Mouse (Mus musculus) stomach, embryonic 14.5 days (tissue): Measurements from ENCODE around the gene Usp48. TPM values are rescaled to one million over a fixed set of nuclear protein-coding genes. Genes with fewer than 3 reads are reported as not detected.

ENCODE experiments used
- ATAC-seq: fragments of 200-750 bp; cut with Nextera tagmentation; 2 replicates; pipeline ENCODE4 v1.8.0; 2017; ENCODE audit warnings: low read depth, moderate TSS enrichment; ENCODE audit not compliant: insufficient number of reproducible peaks, insufficient read depth, low FRiP score
- H3K27ac ChIP-seq: fragments of 300-500 bp; sonication (generic); 2 replicates; pipeline ENCODE4 v1.5.1; 2014; ENCODE audit warnings: mild to moderate bottlenecking, low read length, moderate library complexity, mixed read lengths
- H3K27me3 ChIP-seq: fragments of 300-500 bp; sonication (generic); 2 replicates; pipeline ENCODE4 v1.6.1; 2014; ENCODE audit warnings: low read length, control low read depth, mixed read lengths; ENCODE audit not compliant: control insufficient read depth, insufficient read depth
- H3K36me3 ChIP-seq: fragments of 300-500 bp; sonication (generic); 2 replicates; pipeline ENCODE4 v1.6.1; 2014; ENCODE audit warnings: mild to moderate bottlenecking, control low read depth, low read length, moderate library complexity, mixed read lengths; ENCODE audit not compliant: control insufficient read depth, insufficient read depth
- H3K4me1 ChIP-seq: fragments of 300-500 bp; sonication (generic); 2 replicates; pipeline ENCODE4 v1.6.1; 2014; ENCODE audit warnings: low read length, control low read depth, mixed read lengths; ENCODE audit not compliant: control insufficient read depth, insufficient read depth
- H3K4me2 ChIP-seq: fragments of 300-500 bp; sonication (generic); replicated peaks from 2 replicates; pipeline ENCODE4 v1.6.1; 2014; ENCODE audit warnings: low read depth, low read length, control low read depth
- H3K4me3 ChIP-seq: fragments of 300-500 bp; sonication (generic); 2 replicates; pipeline ENCODE4 v1.5.1; 2014; ENCODE audit warnings: low read depth, low read length, control low read depth
- H3K9ac ChIP-seq: fragments of 300-500 bp; sonication (generic); replicated peaks from 2 replicates; pipeline ENCODE4 v1.6.1; 2014; ENCODE audit warnings: low read depth, mild to moderate bottlenecking, control low read depth, low read length, moderate library complexity, mixed read lengths
- H3K9me3 ChIP-seq: fragments of 300-500 bp; sonication (generic); 2 replicates; pipeline ENCODE4 v1.6.1; 2016; ENCODE audit warnings: low read depth, low read length, control low read depth; ENCODE audit not compliant: control insufficient read depth
- WGBS: fragments of 180-500 bp; shearing (Covaris S2); extraction: QIAGEN DNeasy Blood & Tissue Kit; methylation state at CpG from one replicate; pipeline ENCODE4 v1.1.7; 2014; 5-methylcytosine and 5-hydroxymethylcytosine counted together
- polyA plus RNA-seq: library from polyadenylated mRNA; unstranded; fragments of >200 nt; fragmentation: Nextera tagmentation; extraction: Ambion mirVana; gene quantifications from 2 replicates; pipeline ENCODE4 v1.2.1, GENCODE M21; 2014

Usp48 gene
- polyA plus RNA-seq, 1 experiment from 2014 or later = 83.9 TPM

- Histone ChIP-seq H3K36me3 (no peaks in the 10 kb centered on the region), H3K4me1 (peaks cover 14% of the 10 kb centered on the region), H3K9ac (no peak overlapping the region), H3K27ac (no peak overlapping the region), H3K27me3 (no peaks in the 10 kb centered on the region), H3K9me3 (no peaks in the 10 kb centered on the region), H3K4me3 (no peak overlapping the region), H3K4me2 (no peak overlapping the region)
- no peak for ATAC-seq
- 93% methylated on average over 4 of the region's 4 CpGs for WGBS
Observed at GRCm38 (mm10) chr4:137597098-137597630, 3.6 kb downstream of the Usp48 start.

- no peak overlapping the region for H3K4me2 ChIP-seq
- H3K4me1 ChIP-seq = peaks cover 14% of the 10 kb centered on the region
- WGBS = 77% methylated on average over 5 of the region's 5 CpGs
- no peak overlapping the region for H3K9ac ChIP-seq
- no peak overlapping the region for H3K4me3 ChIP-seq
- no peak for ATAC-seq
- H3K27ac ChIP-seq = no peak overlapping the region
- no peaks in the 10 kb centered on the region for H3K9me3 ChIP-seq
- H3K36me3 ChIP-seq = no peaks in the 10 kb centered on the region
- H3K27me3 ChIP-seq = no peaks in the 10 kb centered on the region
Observed at GRCm38 (mm10) chr4:137598577-137598976, 5.0 kb downstream of the Usp48 start.

GRCm38 (mm10) chr4:137603449-137604171 lies 10.1 kb downstream of the Usp48 start:
- no peak overlapping the region for H3K9ac ChIP-seq
- ATAC-seq = no peak
- H3K4me3 ChIP-seq = no peak overlapping the region
- H3K27me3 ChIP-seq = no peaks in the 10 kb centered on the region
- no peak overlapping the region for H3K27ac ChIP-seq
- no peak overlapping the region for H3K4me2 ChIP-seq
- WGBS = 78% methylated on average over 11 of the region's 11 CpGs
- H3K36me3 ChIP-seq = peaks cover 23% of the 10 kb centered on the region
- no peaks in the 10 kb centered on the region; the same call in 1 of the 2 replicates for H3K4me1 ChIP-seq
- no peaks in the 10 kb centered on the region for H3K9me3 ChIP-seq

- Histone ChIP-seq H3K4me3 (no peak overlapping the region), H3K4me2 (no peak overlapping the region), H3K27me3 (no peaks in the 10 kb centered on the region), H3K9ac (no peak overlapping the region), H3K4me1 (peaks cover 8% of the 10 kb centered on the region; the same call in 1 of the 2 replicates), H3K9me3 (no peaks in the 10 kb centered on the region), H3K36me3 (peaks cover 39% of the 10 kb centered on the region), H3K27ac (no peak overlapping the region)
- 92% methylated on average over 2 of the region's 2 CpGs for WGBS
- no peak for ATAC-seq
Observed at GRCm38 (mm10) chr4:137607023-137607422, 13.5 kb downstream of the Usp48 start.

- whole genome bisulfite sequencing = 21% methylated on average over 7 of the region's 7 CpGs
- Histone ChIP-seq H3K27ac (no peak overlapping the region), H3K9me3 (no peaks in the 10 kb centered on the region), H3K27me3 (no peaks in the 10 kb centered on the region), H3K4me3 (no peak overlapping the region), H3K4me2 (no peak overlapping the region), H3K36me3 (peaks cover 60% of the 10 kb centered on the region), H3K4me1 (peaks cover 8% of the 10 kb centered on the region; the same call in 1 of the 2 replicates), H3K9ac (no peak overlapping the region)
- 0 out of 2 replicates have a peak, but pooled peaks have one; percentile 10 for ATAC-seq
Observed at GRCm38 (mm10) chr4:137609281-137609680, 15.7 kb downstream of the Usp48 start.

GRCm38 (mm10) chr4:137609702-137610101 lies 16.1 kb downstream of the Usp48 start:
- 53% methylated on average over 7 of the region's 7 CpGs for WGBS
- H3K27ac ChIP-seq = 0 out of 2 replicates have a peak overlapping the region, but pooled peaks have one; percentile 7

GRCm38 (mm10) chr4:137610256-137610655 lies 16.7 kb downstream of the Usp48 start:
- Histone ChIP-seq H3K9ac (no peak overlapping the region), H3K4me3 (no peak overlapping the region), H3K4me1 (peaks cover 8% of the 10 kb centered on the region; the same call in 1 of the 2 replicates), H3K27me3 (no peaks in the 10 kb centered on the region), H3K36me3 (peaks cover 57% of the 10 kb centered on the region), H3K27ac (0 out of 2 replicates have a peak overlapping the region, but pooled peaks have one; percentile 7), H3K9me3 (no peaks in the 10 kb centered on the region), H3K4me2 (no peak overlapping the region)
- ATAC-seq = no peak
- 36% methylated on average over 15 of the region's 15 CpGs for WGBS

More at GRCm38 (mm10) chr4:137609702-137610101, 16.1 kb downstream of the Usp48 start:
- Histone ChIP-seq H3K4me3 (no peak overlapping the region), H3K4me2 (no peak overlapping the region), H3K27me3 (no peaks in the 10 kb centered on the region), H3K36me3 (peaks cover 58% of the 10 kb centered on the region), H3K4me1 (peaks cover 8% of the 10 kb centered on the region; the same call in 1 of the 2 replicates), H3K9ac (no peak overlapping the region), H3K9me3 (no peaks in the 10 kb centered on the region)
- peak; percentile 23; the same call in 1 of the 2 replicates for ATAC-seq

- Histone ChIP-seq H3K27me3 (no peaks in the 10 kb centered on the region), H3K9me3 (no peaks in the 10 kb centered on the region), H3K4me3 (no peak overlapping the region), H3K4me1 (no peaks in the 10 kb centered on the region), H3K27ac (no peak overlapping the region), H3K36me3 (peaks cover 66% of the 10 kb centered on the region), H3K4me2 (no peak overlapping the region), H3K9ac (no peak overlapping the region)
- ATAC-seq = no peak
- WGBS = 90% methylated on average over 8 of the region's 8 CpGs
Observed at GRCm38 (mm10) chr4:137622847-137623246, 29.3 kb downstream of the Usp48 start.
